Mouse (Mus musculus) gonadal fat pad, adult 2 months (tissue): ENCODE results near the gene Hax1. TPM values are rescaled to one million over a fixed set of nuclear protein-coding genes. Genes with fewer than 3 reads are reported as not detected.

ENCODE experiments used
- DNase-seq: peaks from one replicate; pipeline ENCODE4 v3.0.0-alpha.2; 2012; ENCODE audit warnings: low read depth
- polyA plus RNA-seq: library from polyadenylated mRNA; depleted of rRNA; stranded (reverse); fragments of >200 nt; gene quantifications from 2 replicates; pipeline ENCODE4 v1.2.3, GENCODE M21; 2012; rRNA removed

The Hax1 gene
- polyA plus RNA-seq, 1 experiment, result 99.6 TPM

- no peak for DNase-seq
Observed at GRCm38 (mm10) chr3:89962059-89962750, 36.4 kb downstream of the Hax1 start.

GRCm38 (mm10) chr3:89961436-89961835 is 37.1 kb downstream of the Hax1 start:
- DNase-seq, result no peak

- DNase-seq, result no peak
Observed at GRCm38 (mm10) chr3:89960469-89960868, 38.1 kb downstream of the Hax1 start.

- DNase-seq, result no peak
Observed at GRCm38 (mm10) chr3:89959435-89959834, 39.1 kb downstream of the Hax1 start.

GRCm38 (mm10) chr3:89957880-89958279 is 40.7 kb downstream of the Hax1 start:
- no peak for DNase-seq

- DNase-seq, result no peak
Observed at GRCm38 (mm10) chr3:89956177-89956971, 42.2 kb downstream of the Hax1 start.

GRCm38 (mm10) chr3:89953420-89953819 is 45.2 kb downstream of the Hax1 start:
- no peak for DNase-seq

- no peak for DNase-seq
Observed at GRCm38 (mm10) chr3:89948655-89949054, 49.9 kb downstream of the Hax1 start.

- DNase-seq, result no peak
Observed at GRCm38 (mm10) chr3:89948021-89948420, 50.6 kb downstream of the Hax1 start.

Other genes starting within 250 kb of the Hax1 start
- 1.2 and 1.4 TPM in 2 replicates for gene Chrnb2, start 234.1 kb downstream of the Hax1 start, polyA plus RNA-seq
- gene Ube2q1, start 225.2 kb downstream of the Hax1 start, polyA plus RNA-seq, result 23.4 TPM in 2 replicates
- gene She, start 167.4 kb downstream of the Hax1 start, polyA plus RNA-seq, result 3.4 and 3.5 TPM in 2 replicates
- gene Il6ra, start 85.6 kb downstream of the Hax1 start, polyA plus RNA-seq, result 10.7 and 12.3 TPM in 2 replicates
- gene Atp8b2, start 35.3 kb downstream of the Hax1 start, polyA plus RNA-seq, result 37.4 and 56.5 TPM in 2 replicates
- 72.5 and 74.7 TPM in 2 replicates for gene 4933434E20Rik, start 52.9 kb upstream of the Hax1 start, polyA plus RNA-seq
- 116 and 119 TPM in 2 replicates for gene Ubap2l, start 53.8 kb upstream of the Hax1 start, polyA plus RNA-seq
- 117 and 128 TPM in 2 replicates for gene Tpm3, start 73.9 kb upstream of the Hax1 start, polyA plus RNA-seq
- gene Nup210l, start 105.4 kb upstream of the Hax1 start, polyA plus RNA-seq, result 0.30 and 0.41 TPM in 2 replicates
- 2,273 and 3,346 TPM in 2 replicates for gene Rps27, start 214.9 kb upstream of the Hax1 start, polyA plus RNA-seq
- 8.3 and 9.2 TPM in 2 replicates for gene Rab13, start 214.9 kb upstream of the Hax1 start, polyA plus RNA-seq
- 56.6 and 68.4 TPM in 2 replicates for gene Jtb, start 232.8 kb upstream of the Hax1 start, polyA plus RNA-seq
- 1.2 and 1.4 TPM in 2 replicates for gene Creb3l4, start 244.7 kb upstream of the Hax1 start, polyA plus RNA-seq
- gene Slc39a1, start 249.4 kb upstream of the Hax1 start, polyA plus RNA-seq, result 86.9 and 100 TPM in 2 replicates